Mouse (Mus musculus): ENCODE measurements around the gene Slc7a8. TPM values are rescaled to one million over a fixed set of nuclear protein-coding genes. Genes with fewer than 3 reads are reported as not detected.

The Slc7a8 gene
- 1 to 10 TPM; 3.1 to 3.3 TPM for total RNA-seq (2021)
- long read RNA-seq, experiment 1: 0 reads
- long read RNA-seq, experiment 2: 0 reads

DNA sequence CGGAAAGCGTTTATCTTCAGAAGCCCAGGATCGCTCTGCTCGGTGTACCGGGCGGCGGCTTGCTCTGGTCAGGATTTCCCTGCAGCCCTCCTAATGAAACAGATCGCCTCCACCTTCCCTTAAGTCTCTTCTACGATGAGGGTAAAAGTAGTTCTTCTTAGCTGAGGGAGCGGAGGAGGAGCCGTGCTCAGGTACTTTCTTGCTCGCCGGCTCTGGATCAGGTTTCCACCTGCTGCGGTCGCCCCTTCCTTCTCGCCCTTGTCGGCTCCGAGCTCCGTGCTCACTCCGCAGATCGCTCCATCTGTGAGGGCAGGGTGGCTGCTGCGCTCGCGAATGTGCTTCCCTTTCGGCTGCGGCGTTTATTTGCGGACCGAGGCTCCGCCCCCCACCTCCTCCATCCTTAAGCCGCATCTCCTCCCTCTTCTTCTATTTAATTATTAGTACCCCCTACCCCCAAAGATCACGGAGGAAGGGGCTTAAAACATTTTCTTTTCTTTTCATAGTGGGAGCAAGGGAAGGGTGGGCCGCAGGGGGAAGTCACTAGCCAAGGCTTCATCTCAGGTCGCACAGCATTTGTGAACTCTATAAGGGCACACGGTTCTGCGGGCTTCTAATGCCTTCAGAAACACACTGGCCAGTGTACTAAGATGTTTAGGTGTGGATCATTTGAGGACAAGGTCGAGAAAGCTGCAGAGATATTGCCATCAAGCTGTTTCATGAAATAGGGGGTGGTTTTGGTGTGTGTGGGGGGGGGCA is at the start of gene Slc7a8:
Gene Slc7a8 (minus strand): TSS at position 337 of the 756 bp plus-strand sequence.
- DNase-seq: peak; percentile 69 to 73

DNA sequence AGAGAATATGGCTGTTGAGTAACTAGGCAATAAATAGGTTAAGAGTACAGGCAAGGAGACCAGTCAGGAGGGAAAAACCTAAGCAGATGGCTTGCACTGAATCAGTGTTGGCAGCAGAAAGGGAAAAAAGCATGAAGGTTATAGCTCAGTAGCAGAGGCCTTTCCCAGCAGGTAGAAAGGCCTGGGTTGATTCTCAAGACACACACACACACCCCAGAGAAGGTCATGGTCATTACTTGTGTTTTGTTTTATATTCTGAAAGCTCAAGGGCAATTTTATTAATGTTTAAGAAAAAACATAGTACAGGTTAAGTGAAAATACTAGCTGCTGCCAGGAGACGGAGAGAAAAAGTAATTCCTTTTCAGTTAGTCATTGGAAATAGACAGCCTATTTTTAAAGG is 42.0 kb upstream of the Slc7a8 start:
- DNase-seq: no peak

DNA sequence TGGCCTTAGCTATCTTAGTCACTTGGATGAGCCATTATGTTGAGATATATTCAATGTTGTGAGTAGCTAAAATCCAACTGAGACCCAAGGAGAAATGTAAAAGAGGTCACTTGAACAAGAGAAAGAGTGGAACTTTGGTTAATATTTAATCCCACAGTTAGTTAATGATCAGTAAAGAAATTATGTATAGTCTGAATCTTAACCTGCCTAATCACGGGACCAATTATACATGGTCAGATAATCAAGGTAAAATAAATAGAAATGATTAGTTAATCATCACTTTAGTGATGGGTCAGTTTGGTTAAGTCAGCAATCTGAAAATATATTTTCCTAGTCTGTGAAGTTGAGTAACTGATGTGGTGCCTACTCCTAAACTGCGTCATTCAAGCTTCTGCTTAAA is 40.6 kb upstream of the Slc7a8 start:
- no peak for DNase-seq

DNA sequence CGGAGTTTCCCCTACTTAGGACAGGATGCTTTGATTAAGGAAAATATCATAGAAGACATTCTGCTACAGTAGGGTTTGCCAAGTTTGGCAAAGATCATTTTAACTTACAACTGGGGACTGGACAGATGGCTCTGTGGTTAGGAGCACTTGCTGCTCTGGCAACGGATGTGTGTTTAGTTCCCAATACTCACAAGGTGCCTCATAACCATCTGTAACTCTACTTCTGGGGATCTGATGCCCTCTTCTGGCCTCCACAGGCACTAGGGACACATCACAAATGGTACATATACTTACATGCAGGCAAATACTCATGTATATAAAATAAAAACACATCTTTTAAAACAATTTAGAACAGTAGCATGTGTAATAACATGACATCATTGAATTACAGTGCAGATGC is 36.0 kb upstream of the Slc7a8 start:
- peak; percentile 6 to 24 for DNase-seq

DNA sequence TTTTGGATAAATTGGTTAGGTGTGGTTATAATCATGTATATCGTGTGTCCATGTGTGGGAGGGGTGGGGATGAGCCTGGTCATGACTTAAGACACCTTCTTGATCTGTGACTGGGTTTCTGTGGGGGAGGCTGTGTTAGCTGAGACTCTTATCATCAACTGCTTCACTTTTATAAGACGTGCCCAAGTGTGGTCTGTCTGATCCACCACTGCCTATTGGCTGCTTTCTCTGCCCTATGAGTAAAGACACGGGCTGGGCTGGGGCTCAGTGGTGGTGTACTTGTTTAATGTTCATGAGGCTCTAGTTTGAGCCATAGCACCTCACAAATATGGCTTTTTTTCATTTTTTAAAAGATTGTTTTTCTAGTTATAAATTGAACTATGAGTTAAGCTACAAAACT is 34.0 kb upstream of the Slc7a8 start:
- no peak for DNase-seq

DNA sequence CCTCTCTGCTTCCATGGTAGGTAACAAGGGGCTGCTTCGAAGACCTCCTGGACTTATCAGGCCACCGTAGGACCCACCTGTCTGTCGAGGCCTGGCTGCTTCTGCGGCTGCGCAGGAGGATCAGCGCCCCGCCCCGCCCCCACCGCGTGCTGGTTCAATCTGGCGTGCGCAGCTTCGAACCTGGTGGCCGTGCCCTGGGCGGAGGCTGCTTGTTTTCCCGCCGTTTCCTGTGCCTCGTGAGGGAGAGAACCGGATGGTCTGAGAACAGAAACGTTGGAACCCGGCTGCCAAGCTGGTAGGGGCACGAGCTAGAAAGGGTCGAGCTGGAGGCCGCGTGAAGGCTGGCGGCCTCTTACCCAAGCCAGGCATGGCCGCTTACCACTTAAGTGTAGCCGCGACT is 32.2 kb upstream of the Slc7a8 start, which contains the start of gene Rnf212b:
Gene Rnf212b (plus strand): TSS at position 151 of the 400 bp plus-strand sequence.
- DNase-seq: no peak

DNA sequence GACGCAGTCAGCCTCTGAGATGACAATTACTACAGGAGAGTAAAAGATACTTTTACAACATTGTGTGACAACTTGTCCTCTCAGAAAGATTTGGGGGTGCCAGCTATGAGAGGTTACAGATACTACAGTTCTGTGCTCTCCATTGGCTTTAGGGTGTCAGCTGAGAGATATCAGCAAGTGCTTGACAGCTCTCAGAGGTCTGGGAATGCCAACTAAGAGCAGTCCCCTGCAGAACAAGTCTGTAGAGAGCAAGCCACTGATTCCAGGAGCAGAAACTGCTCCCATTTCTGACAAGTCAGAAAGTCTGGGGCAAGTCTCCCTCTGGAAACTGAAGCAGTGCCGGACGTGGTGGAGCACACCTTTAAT is 27.9 kb upstream of the Slc7a8 start:
- peak in 1 of 2 experiments; percentile 12 for DNase-seq

DNA sequence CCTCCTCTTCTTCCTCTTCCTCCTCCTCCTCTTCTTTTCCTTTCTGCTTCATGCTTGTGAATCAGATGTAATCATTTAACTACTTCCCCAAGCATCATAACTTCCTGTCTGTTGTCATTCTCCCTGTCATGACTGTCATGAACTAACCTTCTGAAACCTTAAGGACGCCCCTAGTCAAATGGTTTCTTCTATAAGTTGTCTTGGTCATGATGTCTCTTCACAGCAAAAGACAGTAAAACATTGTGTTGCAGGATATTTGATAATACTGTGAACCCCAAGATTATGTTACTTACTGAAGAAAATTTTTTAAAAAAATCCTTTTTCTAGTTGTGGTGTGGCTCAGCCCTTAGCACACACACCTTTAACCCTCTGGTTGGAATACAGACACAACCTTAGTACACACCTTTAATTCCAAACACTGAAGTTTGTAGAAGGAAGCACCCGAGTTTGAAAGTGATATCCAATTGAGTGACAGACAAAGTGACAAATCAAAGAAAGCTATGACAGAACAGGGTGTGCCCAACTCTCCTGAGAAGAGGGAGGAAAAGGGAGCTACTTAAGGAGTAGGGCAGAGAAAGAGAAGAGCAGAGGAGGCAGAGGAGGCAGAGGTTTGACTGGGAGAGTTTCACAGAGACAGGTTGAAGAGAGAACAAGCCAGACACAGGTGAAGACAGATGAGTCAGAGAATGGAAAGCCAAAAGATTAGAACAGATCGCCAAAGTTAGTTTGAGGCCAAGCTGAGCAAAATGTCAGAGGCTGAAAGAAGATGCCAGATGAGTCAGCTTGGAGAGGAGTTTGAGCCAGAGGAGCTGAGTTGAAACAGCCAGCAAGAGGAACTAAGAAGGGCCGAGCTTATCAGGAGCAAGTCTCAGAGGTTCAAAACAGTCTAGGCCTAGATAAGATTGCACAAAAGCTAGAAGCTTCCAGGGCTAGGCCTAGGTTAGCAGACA is 27.2 kb upstream of the Slc7a8 start:
- peak; percentile 38 to 69 for DNase-seq

DNA sequence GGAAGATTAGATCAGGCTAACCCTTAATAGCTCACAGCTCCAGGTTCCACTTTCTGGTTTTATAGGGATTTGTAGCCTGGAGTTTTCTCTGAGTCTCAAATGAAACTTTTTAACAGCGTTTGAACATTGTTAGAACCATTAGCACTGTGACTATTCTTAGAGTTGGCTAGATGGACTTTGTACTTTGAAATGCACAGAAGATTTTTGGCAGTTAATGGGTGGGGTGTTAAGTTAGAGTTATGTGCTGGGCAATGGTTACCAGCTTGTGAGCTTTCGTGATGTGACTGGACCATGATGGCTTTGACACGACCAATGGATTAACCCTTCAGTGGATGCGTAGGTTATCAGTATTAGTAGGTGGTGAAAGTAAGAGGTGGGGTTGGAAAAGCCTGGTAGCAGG is 24.4 kb upstream of the Slc7a8 start:
- DNase-seq: no peak

DNA sequence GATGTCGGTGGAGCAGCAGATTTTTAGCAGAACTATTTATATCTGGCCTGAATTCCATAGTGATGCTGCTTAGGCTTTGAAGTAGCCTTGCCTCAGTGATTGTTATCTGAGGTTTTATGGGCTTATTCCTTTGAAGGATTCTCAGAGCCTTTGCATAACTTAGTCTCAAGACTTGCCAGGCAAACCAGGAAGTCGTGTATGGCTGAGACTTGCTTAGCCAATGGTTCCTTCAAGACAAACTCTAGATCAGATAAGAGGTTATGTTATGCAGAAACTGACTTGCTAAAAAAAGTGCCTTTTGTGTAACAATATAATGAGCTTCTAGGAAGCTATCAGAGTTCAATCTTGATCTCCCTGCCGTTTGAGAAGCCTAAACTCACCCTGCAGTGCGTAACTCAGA is 20.7 kb upstream of the Slc7a8 start:
- DNase-seq: no peak

DNA sequence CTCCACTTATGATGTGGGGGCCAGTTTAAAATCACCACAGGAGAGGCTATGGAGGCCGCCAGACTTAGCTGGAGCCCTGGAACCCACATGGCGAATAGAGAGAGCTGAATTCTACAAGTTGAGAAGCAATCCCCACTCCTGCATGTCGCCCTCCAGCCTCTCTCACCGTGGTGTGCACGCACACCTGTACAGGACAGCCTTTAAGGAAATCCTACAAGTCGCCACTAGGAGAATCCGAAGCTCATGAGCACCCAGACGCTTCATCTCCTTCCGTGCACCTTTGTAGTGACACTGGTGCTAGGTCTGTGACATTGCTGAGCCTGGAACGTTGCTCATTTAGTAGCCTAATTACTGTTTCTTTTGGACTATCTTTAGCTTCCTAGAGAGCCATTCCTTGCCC is 17.9 kb upstream of the Slc7a8 start:
- no peak for DNase-seq

DNA sequence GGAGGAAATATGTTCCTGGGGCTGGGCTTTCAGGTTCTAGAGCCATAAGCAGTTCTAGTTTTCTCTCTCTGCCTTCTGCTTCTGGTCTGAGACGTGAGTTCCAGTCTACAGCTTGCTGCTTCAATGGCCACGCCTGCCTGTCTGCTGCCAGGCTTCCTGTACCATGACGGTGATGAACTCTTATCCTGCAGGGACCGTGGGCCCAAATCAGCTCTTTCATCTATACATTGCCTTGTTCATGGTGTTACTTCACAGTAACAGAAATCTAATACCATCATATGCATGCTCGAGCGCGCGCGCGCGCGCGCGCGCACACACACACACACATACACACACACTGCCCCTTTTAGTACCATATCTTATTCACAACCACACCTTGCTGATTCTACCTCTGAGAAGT is 15.0 kb upstream of the Slc7a8 start:
- DNase-seq: no peak

DNA sequence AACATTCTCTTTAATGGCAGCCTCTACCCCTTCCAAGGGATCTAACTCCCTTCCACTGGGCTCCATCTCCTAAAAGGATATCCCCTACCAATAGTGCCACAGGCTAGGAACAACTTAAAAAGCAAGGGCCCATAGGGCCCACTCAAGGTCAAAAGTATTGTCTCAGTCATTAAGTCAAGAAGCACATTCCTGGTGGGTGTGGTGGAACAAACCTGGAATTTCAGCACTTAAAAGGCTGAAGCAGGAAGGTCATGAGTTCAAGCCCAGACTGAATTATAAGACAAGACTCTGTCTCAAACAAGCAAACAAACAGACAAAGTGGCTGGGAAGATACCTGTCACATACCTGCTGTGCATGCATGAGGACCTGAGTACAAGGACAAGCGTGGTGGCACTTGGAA is 14.2 kb upstream of the Slc7a8 start:
- no peak for DNase-seq

DNA sequence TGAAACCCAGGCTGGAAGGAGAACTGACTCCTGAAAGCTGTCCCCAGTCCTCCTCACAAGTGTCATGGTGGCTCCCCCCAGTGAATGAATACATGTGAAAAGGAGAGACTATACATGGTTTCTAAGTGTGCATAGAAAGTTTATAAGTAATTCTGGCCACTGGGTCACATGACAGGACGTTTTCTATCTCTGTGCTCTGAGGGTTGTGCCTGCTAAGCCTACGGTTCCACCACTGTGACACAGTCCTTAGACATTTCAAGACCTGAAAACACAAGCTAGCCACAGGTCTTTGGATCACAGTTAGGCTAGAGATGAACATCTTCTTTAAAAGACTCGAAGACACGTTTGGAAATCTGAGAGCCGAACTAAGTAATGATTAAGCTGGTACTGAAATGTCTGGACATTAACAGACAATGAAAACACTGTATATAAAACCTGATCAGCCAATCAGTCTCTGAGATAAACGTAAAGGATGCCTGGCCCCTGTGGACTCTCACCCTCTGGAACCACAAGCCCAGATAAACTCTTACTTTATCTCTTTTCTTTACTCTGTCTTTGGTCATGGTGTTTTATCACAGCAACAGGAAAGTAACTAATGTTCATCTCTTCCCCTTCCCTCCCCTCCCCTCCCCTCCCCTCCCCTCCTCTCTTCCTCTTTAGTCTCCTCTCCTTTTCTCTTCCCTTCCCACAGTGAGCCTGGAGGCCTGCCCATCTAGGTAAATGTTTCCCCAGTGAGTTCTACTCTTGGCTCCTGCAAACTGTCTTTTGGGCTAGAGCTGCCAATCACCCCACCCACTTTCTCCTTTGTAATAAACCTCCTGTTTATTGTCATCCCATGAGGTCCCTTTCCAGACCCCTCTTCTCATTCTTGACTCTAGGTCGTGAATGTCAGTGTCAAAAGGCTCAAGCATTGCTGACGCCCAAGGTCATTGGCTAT is 12.4 kb upstream of the Slc7a8 start:
- DNase-seq: no peak

DNA sequence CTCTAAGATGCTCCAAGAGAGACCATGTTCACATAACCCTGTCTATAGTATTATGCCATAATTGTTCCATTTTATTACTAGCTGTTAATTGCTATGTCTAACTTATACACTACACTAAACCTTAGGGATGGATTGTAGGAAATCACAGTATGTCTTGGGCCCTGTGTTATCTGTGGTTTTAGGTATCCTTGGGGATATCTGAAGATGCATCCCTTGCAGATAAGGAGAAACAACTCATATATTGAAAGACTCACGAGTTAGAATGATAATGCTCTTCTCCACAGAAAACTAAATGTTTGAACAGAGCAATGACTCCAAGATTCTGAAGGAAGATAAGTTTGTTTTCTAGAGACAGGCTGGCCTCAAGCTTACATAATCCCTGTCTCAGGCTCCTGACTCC is 11.6 kb upstream of the Slc7a8 start:
- no peak for DNase-seq

DNA sequence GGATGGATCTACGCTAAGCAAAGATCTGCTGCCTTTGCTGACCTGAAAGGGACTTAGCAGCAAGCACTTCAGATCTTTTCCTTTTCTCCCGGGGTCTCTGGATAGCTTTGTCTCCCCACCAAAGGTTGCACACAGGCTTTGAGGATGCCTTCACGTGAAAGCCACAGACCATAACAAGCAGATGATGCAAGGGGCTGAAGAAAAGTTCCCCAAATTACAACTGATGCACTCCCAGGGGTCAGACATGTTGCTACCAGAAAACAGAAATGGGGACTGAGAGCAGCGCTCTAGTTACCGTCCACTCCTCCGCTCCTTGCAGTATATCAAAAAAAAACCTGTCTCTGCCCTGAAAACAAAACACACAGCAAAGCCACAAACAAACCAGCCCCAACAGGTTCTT is 10.4 kb upstream of the Slc7a8 start:
- DNase-seq: no peak

DNA sequence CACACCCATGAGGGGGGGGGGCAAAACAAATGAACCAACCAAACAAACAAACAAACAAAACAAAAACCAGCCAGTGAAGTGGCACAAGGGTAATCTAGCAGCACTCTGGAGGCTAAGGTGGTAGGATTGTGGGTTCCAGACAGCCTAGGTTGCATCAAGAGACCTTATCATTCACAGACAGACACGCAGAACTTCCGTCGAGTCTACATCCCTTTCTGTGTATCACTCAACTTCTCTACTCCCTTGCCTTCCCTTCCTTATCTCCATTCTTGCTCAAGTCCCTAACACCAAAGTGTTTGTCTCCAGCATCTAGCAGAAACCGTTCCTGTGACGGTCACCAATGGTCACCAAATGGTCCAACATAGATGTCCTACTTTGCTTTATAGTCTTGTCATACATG is 6.5 kb upstream of the Slc7a8 start:
- no peak for DNase-seq

DNA sequence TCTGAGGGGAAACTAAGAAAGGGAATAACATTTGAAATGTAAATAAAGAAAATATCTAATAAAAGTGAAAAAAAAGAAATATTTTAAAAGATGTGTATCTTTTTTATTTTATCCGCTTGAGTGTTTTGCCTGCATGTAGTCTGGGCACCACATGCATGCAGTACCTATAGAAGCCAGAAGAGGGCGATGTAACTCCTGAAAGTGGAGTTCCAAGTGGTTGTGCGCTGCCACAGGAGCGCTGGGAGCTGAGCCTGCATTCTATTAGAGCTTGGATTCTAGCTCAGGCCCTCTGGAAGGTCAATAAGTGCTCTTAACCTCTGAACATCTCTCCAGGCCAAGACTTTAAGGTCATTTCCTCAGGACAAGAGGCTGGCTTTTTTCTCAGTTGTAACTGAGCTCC is 5.5 kb upstream of the Slc7a8 start:
- DNase-seq: no peak

DNA sequence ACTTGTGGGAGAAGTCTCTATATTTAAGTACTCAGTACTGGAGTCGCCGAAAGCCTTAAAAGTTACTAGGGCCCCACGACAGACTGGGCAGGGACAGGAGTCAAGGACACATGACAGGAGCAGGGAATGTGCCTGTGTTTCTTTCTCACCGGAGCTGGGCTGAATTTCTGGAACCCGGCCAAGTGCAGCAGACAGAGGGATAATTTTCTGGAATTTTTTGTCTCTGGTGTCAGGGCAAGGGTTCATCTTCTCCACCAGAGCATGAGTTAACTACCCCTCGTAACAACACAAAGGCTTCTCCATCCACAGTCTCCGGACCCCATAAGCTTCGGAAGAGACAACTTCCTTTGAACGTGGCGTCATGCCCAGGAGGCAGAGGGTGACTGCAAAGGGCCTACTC is 4.7 kb upstream of the Slc7a8 start:
- DNase-seq: peak in 1 of 2 experiments; percentile 35

DNA sequence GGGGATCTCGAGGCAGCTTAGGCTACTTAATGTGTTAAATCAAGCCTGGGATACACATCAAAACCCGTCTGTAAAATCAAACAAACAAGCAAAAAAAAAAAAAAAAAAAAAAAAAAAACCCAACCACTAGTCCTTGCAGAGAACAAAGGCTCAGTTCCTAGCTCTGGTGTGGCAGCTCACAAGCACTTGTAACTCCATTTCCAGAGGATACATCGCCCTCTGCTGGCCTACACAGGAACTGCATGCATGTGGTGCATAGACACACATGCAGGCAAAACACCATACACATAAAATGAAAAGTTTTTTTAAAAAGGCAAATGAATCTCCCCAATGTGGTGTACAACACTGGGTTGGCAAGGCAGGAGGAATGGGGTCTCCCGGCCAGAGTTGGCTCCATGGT is 4.2 kb upstream of the Slc7a8 start:
- peak; percentile 28 to 77 for DNase-seq

DNA sequence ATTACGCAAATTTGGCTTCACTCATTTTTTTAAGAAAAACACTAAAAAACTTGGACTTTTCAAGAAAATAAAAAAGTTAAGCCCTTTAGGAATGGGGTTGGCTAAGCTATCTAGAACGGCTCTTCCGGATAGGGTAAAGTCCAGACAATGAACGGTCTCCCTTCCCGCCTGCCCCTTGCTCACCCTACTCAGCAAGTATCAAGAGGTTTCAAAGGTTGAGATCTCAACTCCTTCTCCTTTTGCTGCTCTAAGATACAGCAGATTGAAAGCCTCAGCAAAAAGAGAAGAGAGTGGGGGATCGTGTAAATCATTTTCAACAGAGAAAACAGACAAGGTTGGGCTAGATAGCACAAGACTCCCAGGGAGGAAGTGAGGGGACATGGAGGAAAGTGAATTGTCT is 1.2 kb upstream of the Slc7a8 start:
- no peak for DNase-seq
